Mouse (Mus musculus): ENCODE data around the gene Eif2b2.

- no peak for TF ChIP-seq ZC3H11A (IDR thresholded peaks at IDR 0.05; ENCODE audit: low read depth, low read length)
- no peak for TF ChIP-seq CTCF (IDR thresholded peaks at IDR 0.05 in 2 of 3, conservative IDR thresholded peaks at IDR 0.05 in 1 of 3; ENCODE audit: control insufficient read depth in 1 of 3, insufficient read depth in 1 of 3, low read depth in 2 of 3, low read length in 3 of 3, poor library complexity in 1 of 3, severe bottlenecking in 1 of 3)
- no peak for TF ChIP-seq POLR2A (IDR thresholded peaks at IDR 0.05; ENCODE audit: control insufficient read depth in 1 of 2, insufficient read depth in 1 of 2, low read depth in 1 of 2, low read length in 2 of 2, poor library complexity in 1 of 2)
- no peak for TF ChIP-seq ZNF384 (IDR thresholded peaks at IDR 0.05; ENCODE audit: low read depth, low read length)
- TF ChIP-seq ELF1 (IDR thresholded peaks at IDR 0.05; ENCODE audit: low read depth, low read length), result no peak
- no peak for TF ChIP-seq HCFC1 (IDR thresholded peaks at IDR 0.05; ENCODE audit: low read depth, low read length)
- no peak for TF ChIP-seq MXI1 (IDR thresholded peaks at IDR 0.05; ENCODE audit: low read depth, low read length)
- TF ChIP-seq EP300 (IDR thresholded peaks at IDR 0.05; ENCODE audit: low read depth in 1 of 2, low read length in 2 of 2), result no peak
- TF ChIP-seq GATA1 (IDR thresholded peaks at IDR 0.05; ENCODE audit: low read depth, low read length), result no peak
- no peak for TF ChIP-seq MEF2A (IDR thresholded peaks at IDR 0.05; ENCODE audit: extremely low read depth, insufficient replicate concordance, low read depth, low read length, poor library complexity, severe bottlenecking)
- no peak for TF ChIP-seq MAFK (IDR thresholded peaks at IDR 0.05; ENCODE audit: borderline replicate concordance, low read depth, low read length)
- TF ChIP-seq TBP (IDR thresholded peaks at IDR 0.05; ENCODE audit: low read depth, low read length), result no peak
Measured at GRCm38 (mm10) chr12:85203699-85204098, 15.6 kb upstream of the Eif2b2 start.
